Mouse (Mus musculus): ENCODE measurements around the gene Poc1b. TPM values are rescaled to one million over a fixed set of nuclear protein-coding genes. Genes with fewer than 3 reads are reported as not detected.
"Not testable (repeated sequence)": the region's sequence is repeated elsewhere in the genome, so short reads cannot be mapped to it uniquely, and the experiment has no call there.

Gene Poc1b
- total and polyA plus RNA-seq, 2 experiments, result 1.7 to 1.8 TPM

DNA sequence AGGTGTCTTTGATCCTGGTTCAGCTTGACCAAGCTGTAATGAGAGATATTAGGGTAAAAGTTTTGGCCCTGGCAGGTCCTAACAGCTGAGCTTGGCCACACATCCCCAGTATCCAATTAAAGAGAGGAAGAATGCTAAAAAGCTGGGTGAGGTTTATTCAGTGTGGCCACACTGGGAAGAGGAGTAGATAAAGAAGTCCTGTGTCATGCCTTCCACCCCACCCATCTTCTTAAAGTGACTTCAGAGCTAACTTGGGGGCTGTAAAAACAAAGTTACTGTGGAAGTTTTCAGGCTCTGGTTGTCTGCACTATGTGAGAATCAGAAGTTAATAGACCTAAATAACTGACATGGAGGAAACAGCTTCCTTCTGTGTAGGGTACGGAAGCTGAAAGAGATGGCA is 44.7 kb downstream of the Poc1b start:
- Histone ChIP-seq H3K4me3 (ENCODE audit: insufficient read depth, low read depth, low read length) (no peak overlapping the region), H3K36me3 (ENCODE audit: control insufficient read depth, insufficient read depth, low read length) (no peaks in the 10 kb centered on the region), H3K79me2 (ENCODE audit: control insufficient read depth, insufficient read depth, low read length) (no peaks in the 10 kb centered on the region), H3K27ac (replicated peaks; ENCODE audit: insufficient read depth, low read depth, low read length) (no peak overlapping the region), H3K9ac (ENCODE audit: low read depth, low read length) (no peak overlapping the region), H3K27me3 (ENCODE audit: control insufficient read depth, insufficient read depth, low read length) (no peaks in the 10 kb centered on the region), H3K4me1 (ENCODE audit: control insufficient read depth, insufficient read depth, low read length) (peaks cover 12% of the 10 kb centered on the region; the same call in 1 of the 2 replicates)
- TF ChIP-seq CTCF (IDR thresholded peaks at IDR 0.05; ENCODE audit: low read depth, low read length) (no peak), POLR2A (IDR thresholded peaks at IDR 0.05; ENCODE audit: extremely low read depth, insufficient read depth, low read length) (no peak)
- 88% methylated on average over 1 of the region's 1 CpGs for WGBS
- no peak for DNase-seq (ENCODE audit: extremely low read depth, low read depth, low spot score)

DNA sequence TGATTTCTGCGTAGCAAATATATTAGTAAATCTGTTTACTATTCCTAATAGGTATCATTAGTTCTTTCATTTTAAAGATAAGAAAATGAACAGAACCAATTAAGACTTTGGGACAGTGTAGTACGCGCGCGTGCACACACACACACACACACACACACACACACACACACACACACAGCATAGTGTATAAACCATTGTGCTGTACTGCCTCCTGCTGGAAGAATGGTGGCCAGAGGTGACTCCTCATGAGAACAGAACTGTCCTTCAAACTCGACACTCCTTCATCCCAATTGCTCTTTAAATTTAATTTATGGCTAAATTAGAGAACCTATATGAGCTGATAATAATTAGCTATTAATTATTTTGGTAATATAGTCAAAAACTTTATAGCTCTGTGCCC is 45.2 kb downstream of the Poc1b start:
- DNase-seq (ENCODE audit: extremely low read depth, low read depth, low spot score), result peak; percentile 57
- H3K4me1 ChIP-seq (ENCODE audit: control insufficient read depth, insufficient read depth, low read length), result peaks cover 10% of the 10 kb centered on the region; the same call in 1 of the 2 replicates
- H3K27ac ChIP-seq (replicated peaks; ENCODE audit: insufficient read depth, low read depth, low read length), result no peak overlapping the region
- no peak overlapping the region for H3K4me3 ChIP-seq (ENCODE audit: insufficient read depth, low read depth, low read length)
- TF ChIP-seq POLR2A (IDR thresholded peaks at IDR 0.05; ENCODE audit: extremely low read depth, insufficient read depth, low read length) (no peak), CTCF (IDR thresholded peaks at IDR 0.05; ENCODE audit: low read depth, low read length) (peak; percentile 44)
- H3K79me2 ChIP-seq (ENCODE audit: control insufficient read depth, insufficient read depth, low read length), result no peaks in the 10 kb centered on the region
- no peaks in the 10 kb centered on the region for H3K27me3 ChIP-seq (ENCODE audit: control insufficient read depth, insufficient read depth, low read length)
- no peak overlapping the region for H3K9ac ChIP-seq (ENCODE audit: low read depth, low read length)
- 76% methylated on average over 6 of the region's 6 CpGs for WGBS
- H3K36me3 ChIP-seq (ENCODE audit: control insufficient read depth, insufficient read depth, low read length), result no peaks in the 10 kb centered on the region

DNA sequence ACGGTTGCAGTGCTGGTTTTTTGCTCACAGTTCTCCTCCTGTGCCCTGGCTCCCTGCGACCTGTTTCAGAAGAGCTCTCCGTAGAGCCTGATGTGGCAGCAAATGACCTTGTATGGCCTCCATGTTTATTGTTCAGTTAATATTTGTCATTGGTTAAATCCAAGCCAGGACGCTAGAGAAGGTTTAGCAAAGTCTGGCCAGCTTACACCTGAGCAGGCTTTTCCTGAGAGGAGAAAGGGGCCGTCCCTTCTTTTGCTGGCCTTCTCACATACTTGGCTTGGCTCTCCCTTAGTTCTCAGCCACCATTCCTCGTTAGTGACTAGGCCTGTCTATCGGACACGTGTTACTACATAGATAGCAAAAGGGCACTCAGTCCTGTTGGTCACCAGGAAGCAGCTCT is 47.8 kb downstream of the Poc1b start:
- no peak overlapping the region for H3K4me3 ChIP-seq (ENCODE audit: insufficient read depth, low read depth, low read length)
- peak; percentile 93 for DNase-seq (ENCODE audit: extremely low read depth, low read depth, low spot score)
- no peak overlapping the region for H3K9ac ChIP-seq (ENCODE audit: low read depth, low read length)
- H3K4me1 ChIP-seq (ENCODE audit: control insufficient read depth, insufficient read depth, low read length), result peaks cover 9% of the 10 kb centered on the region; the same call in 1 of the 2 replicates
- H3K79me2 ChIP-seq (ENCODE audit: control insufficient read depth, insufficient read depth, low read length), result no peaks in the 10 kb centered on the region
- 20% methylated on average over 8 of the region's 8 CpGs for WGBS
- TF ChIP-seq CTCF (IDR thresholded peaks at IDR 0.05; ENCODE audit: low read depth, low read length) (no peak), POLR2A (IDR thresholded peaks at IDR 0.05; ENCODE audit: extremely low read depth, insufficient read depth, low read length) (no peak)
- H3K27ac ChIP-seq (replicated peaks; ENCODE audit: insufficient read depth, low read depth, low read length), result peak overlapping the region; percentile 55
- no peaks in the 10 kb centered on the region for H3K36me3 ChIP-seq (ENCODE audit: control insufficient read depth, insufficient read depth, low read length)
- H3K27me3 ChIP-seq (ENCODE audit: control insufficient read depth, insufficient read depth, low read length), result no peaks in the 10 kb centered on the region

DNA sequence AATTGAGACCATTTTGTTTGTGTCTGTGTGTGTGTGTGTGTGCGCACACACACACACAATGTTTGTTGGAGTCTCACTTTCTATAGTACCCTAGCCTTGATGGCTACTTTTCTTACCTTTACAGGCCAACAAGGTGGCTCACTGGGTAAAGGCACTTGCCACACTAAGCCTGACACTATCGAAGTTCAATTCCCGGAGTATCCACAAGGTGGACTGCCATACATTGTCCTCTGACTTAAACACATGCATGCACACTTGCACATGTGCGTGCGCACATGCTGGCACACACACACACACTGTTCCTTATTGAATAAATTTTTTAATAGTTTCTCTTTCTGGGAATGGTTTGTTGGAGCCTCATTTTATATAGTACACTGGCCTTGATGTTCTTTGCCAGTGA is 50.0 kb downstream of the Poc1b start:
- no peaks in the 10 kb centered on the region for H3K27me3 ChIP-seq (ENCODE audit: control insufficient read depth, insufficient read depth, low read length)
- no peak overlapping the region for H3K27ac ChIP-seq (replicated peaks; ENCODE audit: insufficient read depth, low read depth, low read length)
- TF ChIP-seq CTCF (IDR thresholded peaks at IDR 0.05; ENCODE audit: low read depth, low read length) (no peak), POLR2A (IDR thresholded peaks at IDR 0.05; ENCODE audit: extremely low read depth, insufficient read depth, low read length) (no peak)
- H3K9ac ChIP-seq (ENCODE audit: low read depth, low read length), result no peak overlapping the region
- no peaks in the 10 kb centered on the region for H3K36me3 ChIP-seq (ENCODE audit: control insufficient read depth, insufficient read depth, low read length)
- no peak for DNase-seq (ENCODE audit: extremely low read depth, low read depth, low spot score)
- H3K4me1 ChIP-seq (ENCODE audit: control insufficient read depth, insufficient read depth, low read length), result peaks cover 3% of the 10 kb centered on the region; the same call in 1 of the 2 replicates
- H3K4me3 ChIP-seq (ENCODE audit: insufficient read depth, low read depth, low read length), result no peak overlapping the region
- WGBS, result 97% methylated on average over 5 of the region's 5 CpGs
- no peaks in the 10 kb centered on the region for H3K79me2 ChIP-seq (ENCODE audit: control insufficient read depth, insufficient read depth, low read length)

DNA sequence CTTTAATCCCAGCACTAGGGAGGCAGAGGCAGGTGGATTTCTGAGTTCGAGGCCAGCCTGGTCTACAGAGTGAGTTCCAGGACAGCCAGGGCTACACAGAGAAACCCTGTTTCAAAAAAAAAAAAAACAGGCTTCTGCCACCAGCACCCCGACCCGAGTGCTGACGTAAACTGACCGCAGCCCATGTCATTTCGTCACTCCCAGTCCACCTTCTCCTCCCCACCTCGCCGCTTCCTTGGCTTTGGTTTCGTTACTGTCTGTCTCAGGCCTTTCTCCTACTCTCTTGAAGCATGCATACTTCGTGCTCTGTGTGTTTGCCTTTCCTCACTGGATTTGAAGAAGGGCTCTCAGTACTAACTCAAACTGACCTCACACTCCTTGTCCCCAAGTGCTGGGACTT is 50.9 kb downstream of the Poc1b start:
- WGBS, result 94% methylated on average over 10 of the region's 10 CpGs
- H3K9ac ChIP-seq (ENCODE audit: low read depth, low read length); H3K27ac ChIP-seq (replicated peaks; ENCODE audit: insufficient read depth, low read depth, low read length); H3K4me1 ChIP-seq (ENCODE audit: control insufficient read depth, insufficient read depth, low read length); H3K27me3 ChIP-seq (ENCODE audit: control insufficient read depth, insufficient read depth, low read length); DNase-seq (ENCODE audit: extremely low read depth, low read depth, low spot score); H3K4me3 ChIP-seq (ENCODE audit: insufficient read depth, low read depth, low read length); H3K79me2 ChIP-seq (ENCODE audit: control insufficient read depth, insufficient read depth, low read length); H3K36me3 ChIP-seq (ENCODE audit: control insufficient read depth, insufficient read depth, low read length): not testable (repeated sequence)

DNA sequence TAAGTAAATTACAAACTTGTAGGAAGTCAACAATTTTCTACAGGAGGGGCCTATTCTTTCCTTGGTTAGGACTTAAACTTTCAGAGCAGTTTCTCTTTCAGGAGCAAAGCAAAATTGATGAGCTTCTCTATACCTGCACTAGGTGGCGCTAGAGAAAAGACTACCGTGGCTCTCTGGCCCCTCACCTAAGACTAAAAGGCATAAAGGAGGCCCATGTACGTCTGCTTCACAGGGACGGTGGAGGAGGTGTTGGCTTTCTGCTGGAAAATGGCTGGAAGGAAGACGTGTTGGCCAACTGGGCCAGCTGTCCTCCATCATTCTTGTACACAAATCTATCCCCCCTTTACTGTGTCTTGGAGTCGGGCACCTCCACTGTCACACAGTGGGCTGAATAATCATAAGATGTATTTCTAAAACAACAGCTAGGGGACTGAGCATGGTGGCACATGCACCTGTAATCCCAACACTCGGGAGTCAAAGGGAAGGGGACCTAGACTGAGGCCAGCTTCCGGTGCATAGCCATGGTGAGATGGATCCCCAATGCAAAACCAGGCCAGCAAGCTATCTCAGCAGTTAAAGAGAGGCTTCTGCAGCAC is 55.2 kb downstream of the Poc1b start:
- Histone ChIP-seq H3K4me1 (ENCODE audit: control insufficient read depth, insufficient read depth, low read length) (peaks cover 5% of the 10 kb centered on the region; the same call in 1 of the 2 replicates), H3K79me2 (ENCODE audit: control insufficient read depth, insufficient read depth, low read length) (no peaks in the 10 kb centered on the region), H3K27me3 (ENCODE audit: control insufficient read depth, insufficient read depth, low read length) (no peaks in the 10 kb centered on the region), H3K4me3 (ENCODE audit: insufficient read depth, low read depth, low read length) (no peak overlapping the region), H3K9ac (ENCODE audit: low read depth, low read length) (no peak overlapping the region), H3K27ac (replicated peaks; ENCODE audit: insufficient read depth, low read depth, low read length) (no peak overlapping the region), H3K36me3 (ENCODE audit: control insufficient read depth, insufficient read depth, low read length) (no peaks in the 10 kb centered on the region)
- TF ChIP-seq CTCF (IDR thresholded peaks at IDR 0.05; ENCODE audit: low read depth, low read length) (peak; percentile 60), POLR2A (IDR thresholded peaks at IDR 0.05; ENCODE audit: extremely low read depth, insufficient read depth, low read length) (no peak)
- DNase-seq (ENCODE audit: extremely low read depth, low read depth, low spot score), result no peak
- WGBS, result 53% methylated on average over 8 of the region's 8 CpGs
